11 mouse cellular contexts compared by ENCODE assay signal in genomic region chr17:34795633-34796032, GRCm38 (mm10). TPM values are rescaled to one million over a fixed set of nuclear protein-coding genes. Genes with fewer than 3 reads are reported as not detected.
DNase-seq lines count a peak whose midpoint lies in the region; ATAC-seq and TF ChIP-seq lines count a peak whose summit lies in the region.
"Had no signal": no experiment of that assay in that cellular context is flagged by ENCODE, and none has a peak within 500 bp of the region (broad histone marks: within the 10 kb centered on the region; RNA-seq: fewer than 3 reads in every experiment).

No protein-coding gene starts in this region.

- no peaks in the 10 kb centered on the region for H3K9me3 ChIP-seq in midbrain, embryonic 14.5 days (ENCODE audit: control insufficient read depth, low read length)
- no peaks in the 10 kb centered on the region for H3K9me3 ChIP-seq in midbrain, embryonic 16.5 days (replicated peaks; ENCODE audit: control insufficient read depth, low read length, poor library complexity, severe bottlenecking)
- peaks cover 7% of the 10 kb centered on the region for H3K9me3 ChIP-seq in embryonic facial prominence, embryonic 10.5 days
- H3K9me3 ChIP-seq in limb, embryonic 11.5 days (ENCODE audit: control insufficient read depth, low read length), result no peaks in the 10 kb centered on the region
- no peaks in the 10 kb centered on the region for H3K9me3 ChIP-seq in stomach, postnatal 0 days (ENCODE audit: control insufficient read depth, low read length)
- H3K9me3 ChIP-seq: liver, embryonic 15.5 days had no signal

- no peak overlapping the region for H3K4me3 ChIP-seq in midbrain, embryonic 14.5 days (replicated peaks; ENCODE audit: low read depth, low read length)
- H3K4me3 ChIP-seq in midbrain, embryonic 16.5 days (ENCODE audit: low read depth, low read length), result no peak overlapping the region
- no peak overlapping the region for H3K4me3 ChIP-seq in embryonic facial prominence, embryonic 10.5 days
- H3K4me3 ChIP-seq in limb, embryonic 11.5 days (ENCODE audit: low read depth, low read length), result no peak overlapping the region
- no peak overlapping the region for H3K4me3 ChIP-seq in stomach, postnatal 0 days (ENCODE audit: low read depth, low read length)
- H3K4me3 ChIP-seq: liver, embryonic 15.5 days had no signal

- H3K36me3 ChIP-seq in midbrain, embryonic 14.5 days (ENCODE audit: control insufficient read depth, insufficient read depth, low read length), result no peaks in the 10 kb centered on the region
- H3K36me3 ChIP-seq in midbrain, embryonic 16.5 days (ENCODE audit: control insufficient read depth, insufficient read depth, low read length), result no peaks in the 10 kb centered on the region
- no peaks in the 10 kb centered on the region for H3K36me3 ChIP-seq in embryonic facial prominence, embryonic 10.5 days (replicated peaks)
- no peaks in the 10 kb centered on the region for H3K36me3 ChIP-seq in limb, embryonic 11.5 days (ENCODE audit: control insufficient read depth, insufficient read depth, low read length)
- H3K36me3 ChIP-seq in stomach, postnatal 0 days (ENCODE audit: control insufficient read depth, insufficient read depth, low read length), result no peaks in the 10 kb centered on the region
- H3K36me3 ChIP-seq: liver, embryonic 15.5 days had no signal

- 69% methylated on average over 9 of the region's 9 CpGs for WGBS in midbrain, embryonic 14.5 days
- 64% methylated on average over 9 of the region's 9 CpGs for WGBS in midbrain, embryonic 16.5 days
- 68% methylated on average over 9 of the region's 9 CpGs for WGBS in embryonic facial prominence, embryonic 10.5 days
- WGBS in limb, embryonic 11.5 days, result 66% methylated on average over 9 of the region's 9 CpGs
- WGBS in stomach, postnatal 0 days, result 62% methylated on average over 9 of the region's 9 CpGs

- no peaks in the 10 kb centered on the region for H3K27me3 ChIP-seq in midbrain, embryonic 14.5 days (ENCODE audit: control insufficient read depth, insufficient read depth, low read length)
- H3K27me3 ChIP-seq in midbrain, embryonic 16.5 days (ENCODE audit: control insufficient read depth, insufficient read depth, low read depth, low read length), result no peaks in the 10 kb centered on the region
- H3K27me3 ChIP-seq in embryonic facial prominence, embryonic 10.5 days (replicated peaks; ENCODE audit: low read depth, poor library complexity, severe bottlenecking), result no peaks in the 10 kb centered on the region
- H3K27me3 ChIP-seq in limb, embryonic 11.5 days (ENCODE audit: control insufficient read depth, insufficient read depth, low read length), result no peaks in the 10 kb centered on the region
- no peaks in the 10 kb centered on the region for H3K27me3 ChIP-seq in stomach, postnatal 0 days (ENCODE audit: control insufficient read depth, insufficient read depth, low read length)
- H3K27me3 ChIP-seq: liver, embryonic 15.5 days had no signal

- H3K27ac ChIP-seq in midbrain, embryonic 14.5 days (replicated peaks; ENCODE audit: low read depth, low read length), result no peak overlapping the region
- no peak overlapping the region for H3K27ac ChIP-seq in midbrain, embryonic 16.5 days (ENCODE audit: low read length)
- H3K27ac ChIP-seq in embryonic facial prominence, embryonic 10.5 days (replicated peaks), result no peak overlapping the region
- H3K27ac ChIP-seq in limb, embryonic 11.5 days (replicated peaks; ENCODE audit: low read depth, low read length), result no peak overlapping the region
- H3K27ac ChIP-seq in stomach, postnatal 0 days (replicated peaks), result no peak overlapping the region
- H3K27ac ChIP-seq: liver, embryonic 15.5 days had no signal

- ATAC-seq in CD4-positive, CD25-positive, alpha-beta regulatory T cell, adult 4 months, result no peak
- no peak for ATAC-seq in midbrain, embryonic 14.5 days (ENCODE audit: low FRiP score, low TSS enrichment)
- ATAC-seq in midbrain, embryonic 16.5 days, result no peak
- ATAC-seq in limb, embryonic 11.5 days (ENCODE audit: insufficient number of reproducible peaks, low FRiP score, low TSS enrichment, low read depth), result no peak
- ATAC-seq in stomach, postnatal 0 days (ENCODE audit: low FRiP score, low TSS enrichment), result no peak

- DNase-seq in CD4-positive, CD25-positive, alpha-beta regulatory T cell, adult 2 months (ENCODE audit: low read depth, low spot score), result peak; percentile 51
- peak; percentile 42 for DNase-seq in midbrain, embryonic 14.5 days
- peak; percentile 77 for DNase-seq in adrenal gland, postnatal 25 days
- DNase-seq in embryonic facial prominence, embryonic 10.5 days (ENCODE audit: low spot score), result peak; percentile 35
- peak; percentile 67 for DNase-seq in limb, embryonic 11.5 days (ENCODE audit: low spot score)
- DNase-seq in stomach, postnatal 0 days (ENCODE audit: low spot score), result peak; percentile 29

- no peaks in the 10 kb centered on the region for H3K4me1 ChIP-seq in midbrain, embryonic 14.5 days (ENCODE audit: control insufficient read depth, insufficient read depth, low read length)
- no peaks in the 10 kb centered on the region for H3K4me1 ChIP-seq in midbrain, embryonic 16.5 days (ENCODE audit: control insufficient read depth, insufficient read depth, low read length)
- no peaks in the 10 kb centered on the region for H3K4me1 ChIP-seq in embryonic facial prominence, embryonic 10.5 days
- no peaks in the 10 kb centered on the region for H3K4me1 ChIP-seq in limb, embryonic 11.5 days (ENCODE audit: control insufficient read depth, insufficient read depth, low read length)
- H3K4me1 ChIP-seq in stomach, postnatal 0 days (replicated peaks; ENCODE audit: control insufficient read depth, insufficient read depth), result no peaks in the 10 kb centered on the region
- H3K4me1 ChIP-seq: liver, embryonic 15.5 days had no signal

- TF ChIP-seq CTCF in stomach, postnatal 0 days (IDR thresholded peaks at IDR 0.05; ENCODE audit: low read depth), result peak; percentile 64

- H3K4me2 ChIP-seq in midbrain, embryonic 14.5 days (ENCODE audit: low read length), result no peak overlapping the region
- H3K4me2 ChIP-seq in midbrain, embryonic 16.5 days (ENCODE audit: low read length), result no peak overlapping the region
- H3K4me2 ChIP-seq in limb, embryonic 11.5 days (ENCODE audit: low read depth, severe bottlenecking), result no peak overlapping the region
- no peak overlapping the region for H3K4me2 ChIP-seq in stomach, postnatal 0 days (replicated peaks; ENCODE audit: low read depth)
- H3K4me2 ChIP-seq: liver, embryonic 15.5 days had no signal

- TF ChIP-seq EP300 in stomach, postnatal 0 days (optimal IDR thresholded peaks at IDR 0.05), result no peak

- no peak overlapping the region for H3K9ac ChIP-seq in midbrain, embryonic 14.5 days (replicated peaks; ENCODE audit: low read length)
- no peak overlapping the region for H3K9ac ChIP-seq in midbrain, embryonic 16.5 days (ENCODE audit: low read depth, low read length)
- H3K9ac ChIP-seq in limb, embryonic 11.5 days (ENCODE audit: low read length), result no peak overlapping the region
- no peak overlapping the region for H3K9ac ChIP-seq in stomach, postnatal 0 days (ENCODE audit: low read length)
- H3K9ac ChIP-seq: liver, embryonic 15.5 days had no signal

RNA-seq across cellular contexts. Expression of gene Cyp21a1, which starts 8.7 kb away (rescaled TPM):
- not detected for polyA plus RNA-seq in CD4-positive, CD25-positive, alpha-beta regulatory T cell, adult 4 months (2017; shearing (Covaris generic))
- not detected in 2 replicates for polyA plus RNA-seq in midbrain, embryonic 14.5 days (2014; fragmentation: Nextera tagmentation; extraction: Ambion mirVana)
- not detected in 2 replicates for polyA plus RNA-seq in midbrain, embryonic 16.5 days (2015; fragmentation: Nextera tagmentation; extraction: Ambion mirVana)
- total RNA-seq in adrenal gland, postnatal 25 days (2021), result 6,026 and 7,512 TPM in 2 replicates
- not detected in 2 replicates for polyA plus RNA-seq in embryonic facial prominence, embryonic 10.5 days (2016; fragmentation: Nextera tagmentation; extraction: Ambion mirVana)
- not detected in 2 replicates for polyA plus RNA-seq in limb, embryonic 11.5 days (2014; fragmentation: Nextera tagmentation; extraction: Ambion mirVana)
- 0.06 TPM in 1 of 2 replicates, not detected in the other for polyA plus RNA-seq in stomach, postnatal 0 days (2015; fragmentation: Nextera tagmentation; extraction: Ambion mirVana)
- total RNA-seq: gastrocnemius, postnatal 36 days had no signal
- polyA plus RNA-seq: C2C12 had no signal

RNA-seq across cellular contexts. Expression of gene Stk19, which starts 41.1 kb away (rescaled TPM):
- 10 to 100 TPM; 24.4 to 46.0 TPM for polyA plus RNA-seq in CD4-positive, CD25-positive, alpha-beta regulatory T cell, adult 4 months (2017; shearing (Covaris generic))
- polyA plus RNA-seq in midbrain, embryonic 14.5 days (2014; fragmentation: Nextera tagmentation; extraction: Ambion mirVana), result 32.1 and 39.3 TPM in 2 replicates
- polyA plus RNA-seq in midbrain, embryonic 16.5 days (2015; fragmentation: Nextera tagmentation; extraction: Ambion mirVana), result 40.6 and 43.2 TPM in 2 replicates
- 45.1 and 45.5 TPM in 2 replicates for total RNA-seq in adrenal gland, postnatal 25 days (2021)
- 24.6 and 26.4 TPM in 2 replicates for polyA plus RNA-seq in embryonic facial prominence, embryonic 10.5 days (2016; fragmentation: Nextera tagmentation; extraction: Ambion mirVana)
- polyA plus RNA-seq in limb, embryonic 11.5 days (2014; fragmentation: Nextera tagmentation; extraction: Ambion mirVana), result 20.5 and 21.2 TPM in 2 replicates
- polyA plus RNA-seq in stomach, postnatal 0 days (2015; fragmentation: Nextera tagmentation; extraction: Ambion mirVana), result 20.8 and 23.1 TPM in 2 replicates

RNA-seq across cellular contexts. Expression of gene Dxo, which starts 41.2 kb away (rescaled TPM):
- 10 to 100 TPM; 28.8 to 33.4 TPM for polyA plus RNA-seq in CD4-positive, CD25-positive, alpha-beta regulatory T cell, adult 4 months (2017; shearing (Covaris generic))
- 66.6 and 68.6 TPM in 2 replicates for polyA plus RNA-seq in midbrain, embryonic 14.5 days (2014; fragmentation: Nextera tagmentation; extraction: Ambion mirVana)
- 73.1 and 73.2 TPM in 2 replicates for polyA plus RNA-seq in midbrain, embryonic 16.5 days (2015; fragmentation: Nextera tagmentation; extraction: Ambion mirVana)
- 54.8 and 65.0 TPM in 2 replicates for total RNA-seq in adrenal gland, postnatal 25 days (2021)
- 78.1 and 88.8 TPM in 2 replicates for polyA plus RNA-seq in embryonic facial prominence, embryonic 10.5 days (2016; fragmentation: Nextera tagmentation; extraction: Ambion mirVana)
- 72.4 and 74.6 TPM in 2 replicates for polyA plus RNA-seq in limb, embryonic 11.5 days (2014; fragmentation: Nextera tagmentation; extraction: Ambion mirVana)
- polyA plus RNA-seq in stomach, postnatal 0 days (2015; fragmentation: Nextera tagmentation; extraction: Ambion mirVana), result 29.6 and 32.2 TPM in 2 replicates

RNA-seq across cellular contexts. Expression of gene C4b, which starts 52.0 kb away (rescaled TPM):
- polyA plus RNA-seq in CD4-positive, CD25-positive, alpha-beta regulatory T cell, adult 4 months (2017; shearing (Covaris generic)), result not detected
- polyA plus RNA-seq in midbrain, embryonic 14.5 days (2014; fragmentation: Nextera tagmentation; extraction: Ambion mirVana), result 0.09 TPM in 1 of 2 replicates, not detected in the other
- polyA plus RNA-seq in midbrain, embryonic 16.5 days (2015; fragmentation: Nextera tagmentation; extraction: Ambion mirVana), result 0.27 and 0.39 TPM in 2 replicates
- 134 and 138 TPM in 2 replicates for total RNA-seq in adrenal gland, postnatal 25 days (2021)
- not detected in 2 replicates for polyA plus RNA-seq in embryonic facial prominence, embryonic 10.5 days (2016; fragmentation: Nextera tagmentation; extraction: Ambion mirVana)
- not detected in 2 replicates for polyA plus RNA-seq in limb, embryonic 11.5 days (2014; fragmentation: Nextera tagmentation; extraction: Ambion mirVana)
- 0.73 and 1.3 TPM in 2 replicates for polyA plus RNA-seq in stomach, postnatal 0 days (2015; fragmentation: Nextera tagmentation; extraction: Ambion mirVana)
- polyA plus RNA-seq: C2C12 had no signal

RNA-seq across cellular contexts. Expression of gene Skiv2l, which starts 54.4 kb away (rescaled TPM):
- 10 to 100 TPM; 26.8 to 44.1 TPM for polyA plus RNA-seq in CD4-positive, CD25-positive, alpha-beta regulatory T cell, adult 4 months (2017; shearing (Covaris generic))
- polyA plus RNA-seq in midbrain, embryonic 14.5 days (2014; fragmentation: Nextera tagmentation; extraction: Ambion mirVana), result 47.7 and 55.5 TPM in 2 replicates
- 62.1 and 62.4 TPM in 2 replicates for polyA plus RNA-seq in midbrain, embryonic 16.5 days (2015; fragmentation: Nextera tagmentation; extraction: Ambion mirVana)
- total RNA-seq in adrenal gland, postnatal 25 days (2021), result 69.2 and 79.3 TPM in 2 replicates
- 57.1 and 57.3 TPM in 2 replicates for polyA plus RNA-seq in embryonic facial prominence, embryonic 10.5 days (2016; fragmentation: Nextera tagmentation; extraction: Ambion mirVana)
- 43.2 and 49.0 TPM in 2 replicates for polyA plus RNA-seq in limb, embryonic 11.5 days (2014; fragmentation: Nextera tagmentation; extraction: Ambion mirVana)
- polyA plus RNA-seq in stomach, postnatal 0 days (2015; fragmentation: Nextera tagmentation; extraction: Ambion mirVana), result 22.5 and 23.6 TPM in 2 replicates
